Mouse (Mus musculus) embryonic facial prominence, embryonic 12.5 days (tissue): Measurements from ENCODE around the gene Cgref1. TPM values are rescaled to one million over a fixed set of nuclear protein-coding genes. Genes with fewer than 3 reads are reported as not detected.

Experiments
- ATAC-seq: fragments of 200-750 bp; cut with Nextera tagmentation; 2 replicates; pipeline ENCODE4 v1.8.0; 2017; ENCODE audit not compliant: insufficient number of reproducible peaks, insufficient read depth, low FRiP score, low TSS enrichment
- H3K27ac ChIP-seq: fragments of 300-500 bp; sonication (generic); 2 replicates; pipeline ENCODE4 v1.5.1; 2016; ENCODE audit warnings: mild to moderate bottlenecking
- H3K27me3 ChIP-seq: fragments of 300-500 bp; sonication (generic); 2 replicates; pipeline ENCODE4 v1.6.1; 2016; ENCODE audit warnings: mild to moderate bottlenecking, moderate library complexity
- H3K36me3 ChIP-seq: fragments of 300-500 bp; sonication (generic); 2 replicates; pipeline ENCODE4 v1.6.1; 2016; ENCODE audit warnings: mild to moderate bottlenecking
- H3K4me1 ChIP-seq: fragments of 300-500 bp; sonication (generic); 2 replicates; pipeline ENCODE4 v1.6.1; 2016
- H3K4me2 ChIP-seq: fragments of 300-500 bp; sonication (generic); replicated peaks from 2 replicates; pipeline ENCODE4 v1.6.1; 2016; ENCODE audit warnings: mild to moderate bottlenecking, moderate library complexity
- H3K4me3 ChIP-seq: fragments of 300-500 bp; sonication (generic); 2 replicates; pipeline ENCODE4 v1.5.1; 2016; ENCODE audit warnings: mild to moderate bottlenecking
- H3K9ac ChIP-seq: fragments of 300-500 bp; sonication (generic); 2 replicates; pipeline ENCODE4 v1.6.1; 2016; ENCODE audit warnings: mild to moderate bottlenecking, moderate library complexity
- H3K9me3 ChIP-seq: fragments of 300-500 bp; sonication (generic); 2 replicates; pipeline ENCODE4 v1.6.1; 2016; ENCODE audit warnings: mild to moderate bottlenecking, moderate library complexity
- WGBS: fragments of 180-500 bp; shearing (Covaris S2); methylation state at CpG from one replicate; pipeline ENCODE4 v1.1.7; 2016; 5-methylcytosine and 5-hydroxymethylcytosine counted together
- polyA plus RNA-seq: library from polyadenylated mRNA; unstranded; fragments of >200 nt; fragmentation: Nextera tagmentation; extraction: Ambion mirVana; gene quantifications from 2 replicates; pipeline ENCODE4 v1.2.1, GENCODE M21; 2016

Gene Cgref1
- 4.5 and 5.7 TPM in 2 replicates for polyA plus RNA-seq

GRCm38 (mm10) chr5:30944956-30945781 lies at the start of gene Cgref1:
Gene Cgref1, minus strand, starts transcription at chr5:30945591.
- 0 out of 2 replicates have a peak, but pooled peaks have one; percentile 38 for ATAC-seq
- H3K27ac ChIP-seq: no peak within 1 kb of the TSS

DNA sequence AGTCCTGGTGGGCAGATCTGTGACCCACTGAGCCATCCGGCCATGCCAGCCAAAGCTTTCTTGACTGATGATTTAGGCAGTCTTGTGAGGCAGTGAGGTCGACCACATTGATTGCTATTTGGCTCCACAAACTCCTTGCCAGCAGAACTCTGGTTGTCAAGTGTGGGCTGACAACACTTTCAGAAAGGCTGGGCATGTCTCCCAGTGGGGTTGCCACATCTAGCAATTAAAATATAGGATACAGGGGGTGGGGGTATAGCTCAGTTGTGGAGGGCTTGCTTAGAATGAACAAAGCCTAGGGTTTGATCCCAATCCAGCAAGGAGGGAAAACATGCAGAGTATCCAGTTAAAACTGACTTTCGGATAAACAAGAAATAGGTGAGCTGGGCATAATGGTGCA lies 48.7 kb upstream of the Cgref1 start:
- no peak overlapping the region for H3K4me2 ChIP-seq
- no peak for ATAC-seq

More at GRCm38 (mm10) chr5:30944956-30945781, at the start of gene Cgref1:
- peak within 1 kb of the TSS; percentile 55 for H3K9ac ChIP-seq
- no peaks in the 10 kb centered on the region for H3K9me3 ChIP-seq
- H3K27me3 ChIP-seq: peaks cover 21% of the 10 kb centered on the region
- peak within 1 kb of the TSS; percentile 41 for H3K4me3 ChIP-seq
- peaks cover 13% of the 10 kb centered on the region for H3K4me1 ChIP-seq
- H3K36me3 ChIP-seq: no peaks in the 10 kb centered on the region
- 7% methylated on average over 44 of the region's 44 CpGs for WGBS
- peak within 1 kb of the TSS; percentile 77 for H3K4me2 ChIP-seq

GRCm38 (mm10) chr5:30992980-30993676 lies 47.7 kb upstream of the Cgref1 start:
- no peaks in the 10 kb centered on the region for H3K36me3 ChIP-seq
- no peak overlapping the region for H3K9ac ChIP-seq
- H3K4me3 ChIP-seq: no peak overlapping the region
- no peak for ATAC-seq
- no peak overlapping the region for H3K27ac ChIP-seq
- whole genome bisulfite sequencing: 74% methylated on average over 5 of the region's 5 CpGs
- no peaks in the 10 kb centered on the region for H3K9me3 ChIP-seq
- no peaks in the 10 kb centered on the region for H3K4me1 ChIP-seq
- no peak overlapping the region for H3K4me2 ChIP-seq
- H3K27me3 ChIP-seq: no peaks in the 10 kb centered on the region

More for the DNA sequence above, 48.7 kb upstream of the Cgref1 start:
- Histone ChIP-seq H3K27ac (no peak overlapping the region), H3K36me3 (no peaks in the 10 kb centered on the region), H3K27me3 (no peaks in the 10 kb centered on the region), H3K4me1 (no peaks in the 10 kb centered on the region), H3K9ac (no peak overlapping the region), H3K4me3 (no peak overlapping the region), H3K9me3 (no peaks in the 10 kb centered on the region)
- 68% methylated on average over 3 of the region's 3 CpGs for WGBS

DNA sequence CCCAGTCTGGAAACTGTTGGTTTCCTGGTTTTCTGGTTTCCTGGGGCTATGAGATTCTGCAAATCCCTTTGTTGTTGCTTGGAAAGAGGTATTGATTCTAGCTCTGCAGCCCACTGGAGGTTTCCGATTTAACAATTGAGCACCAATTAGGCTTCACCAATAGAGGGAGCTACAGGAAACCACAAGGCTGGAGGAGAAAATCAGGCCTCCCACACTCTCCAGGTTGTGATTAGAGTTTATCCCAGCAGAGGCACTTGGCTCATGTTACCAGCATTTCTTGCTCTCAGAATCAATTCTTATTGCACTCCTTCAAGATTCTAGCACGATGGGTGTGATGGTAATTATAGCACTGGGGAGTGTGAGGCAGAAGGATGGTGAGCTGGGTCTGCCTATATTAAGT lies 37.0 kb upstream of the Cgref1 start:
- no peak overlapping the region for H3K9ac ChIP-seq
- WGBS: 20% methylated on average over 2 of the region's 2 CpGs
- no peaks in the 10 kb centered on the region for H3K36me3 ChIP-seq
- H3K4me1 ChIP-seq: no peaks in the 10 kb centered on the region
- no peaks in the 10 kb centered on the region for H3K9me3 ChIP-seq
- H3K27me3 ChIP-seq: no peaks in the 10 kb centered on the region
- no peak for ATAC-seq
- no peak overlapping the region for H3K4me3 ChIP-seq
- no peak overlapping the region for H3K4me2 ChIP-seq
- H3K27ac ChIP-seq: no peak overlapping the region

DNA sequence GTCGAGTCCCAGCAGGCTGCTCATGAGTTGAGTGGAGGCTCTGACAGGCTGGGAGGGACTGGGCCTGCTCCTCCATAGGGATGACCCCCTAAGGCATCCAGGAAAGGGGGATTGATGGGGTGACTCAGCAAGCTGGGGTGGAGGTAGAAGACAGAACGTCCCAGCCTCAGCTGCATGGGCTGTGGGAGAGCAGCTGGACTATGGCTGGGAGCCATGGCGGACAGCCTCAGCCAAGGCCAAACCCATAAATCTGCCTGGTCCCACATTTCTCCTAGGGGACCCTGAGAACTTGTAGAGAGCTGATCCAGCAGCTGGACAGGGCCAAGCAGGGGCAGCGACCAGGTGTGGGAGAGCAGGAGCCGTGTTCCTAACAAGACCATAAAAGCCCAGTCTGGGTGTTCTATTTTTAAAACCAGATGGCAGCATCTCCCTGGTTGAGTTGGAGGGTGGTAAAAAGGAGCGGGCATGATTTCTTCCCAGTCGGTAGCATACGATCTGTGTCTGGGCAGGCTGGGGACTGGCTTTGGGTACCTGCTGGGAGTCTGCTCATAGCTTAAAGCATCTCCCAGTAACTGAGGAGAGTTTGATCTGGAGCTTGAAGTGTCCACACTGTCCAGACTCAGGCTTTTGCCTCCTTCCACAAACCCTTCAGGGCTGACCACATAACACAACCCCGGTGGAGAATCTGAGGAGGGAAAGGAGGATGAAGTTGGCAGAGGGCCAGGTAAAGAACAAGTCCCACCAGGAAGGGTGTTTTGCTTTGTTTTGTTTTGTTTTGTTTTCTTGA lies 29.7 kb upstream of the Cgref1 start:
- Histone ChIP-seq H3K4me2 (no peak overlapping the region), H3K9ac (no peak overlapping the region), H3K9me3 (no peaks in the 10 kb centered on the region), H3K4me1 (no peaks in the 10 kb centered on the region), H3K36me3 (no peaks in the 10 kb centered on the region), H3K27ac (no peak overlapping the region), H3K27me3 (no peaks in the 10 kb centered on the region), H3K4me3 (no peak overlapping the region)
- ATAC-seq: no peak
- 74% methylated on average over 9 of the region's 9 CpGs for WGBS

GRCm38 (mm10) chr5:30969440-30969839 lies 24.0 kb upstream of the Cgref1 start:
- Histone ChIP-seq H3K4me1 (no peaks in the 10 kb centered on the region), H3K27me3 (no peaks in the 10 kb centered on the region; the same call in 1 of the 2 replicates), H3K9ac (no peak overlapping the region), H3K4me3 (no peak overlapping the region), H3K36me3 (no peaks in the 10 kb centered on the region), H3K4me2 (no peak overlapping the region), H3K9me3 (no peaks in the 10 kb centered on the region), H3K27ac (no peak overlapping the region)
- ATAC-seq: no peak
- 77% methylated on average over 2 of the region's 2 CpGs for WGBS

- Histone ChIP-seq H3K27ac (no peak within 1 kb of the TSS), H3K9ac (no peak within 1 kb of the TSS), H3K36me3 (no peaks in the 10 kb centered on the region), H3K27me3 (no peaks in the 10 kb centered on the region; the same call in 1 of the 2 replicates), H3K4me2 (no peak within 1 kb of the TSS), H3K4me1 (no peaks in the 10 kb centered on the region), H3K4me3 (no peak within 1 kb of the TSS), H3K9me3 (no peaks in the 10 kb centered on the region)
- WGBS: 76% methylated on average over 8 of the region's 8 CpGs
- ATAC-seq: no peak
These were observed 23.0 kb upstream of the Cgref1 start, which contains the start of gene Tcf23 for GRCm38 (mm10) chr5:30968416-30968815. Gene Tcf23, plus strand, starts transcription at chr5:30968662.

GRCm38 (mm10) chr5:30966189-30966588 lies 20.8 kb upstream of the Cgref1 start:
- Histone ChIP-seq H3K9me3 (no peaks in the 10 kb centered on the region), H3K4me1 (no peaks in the 10 kb centered on the region), H3K9ac (no peak overlapping the region), H3K36me3 (no peaks in the 10 kb centered on the region), H3K27ac (no peak overlapping the region), H3K4me2 (no peak overlapping the region), H3K4me3 (no peak overlapping the region), H3K27me3 (no peaks in the 10 kb centered on the region; the same call in 1 of the 2 replicates)
- 87% methylated on average over 4 of the region's 4 CpGs for WGBS
- no peak for ATAC-seq

- Histone ChIP-seq H3K4me2 (no peak overlapping the region), H3K9me3 (no peaks in the 10 kb centered on the region), H3K27ac (no peak overlapping the region), H3K4me1 (peaks cover 4% of the 10 kb centered on the region), H3K36me3 (no peaks in the 10 kb centered on the region), H3K9ac (no peak overlapping the region), H3K27me3 (no peaks in the 10 kb centered on the region; the same call in 1 of the 2 replicates), H3K4me3 (no peak overlapping the region)
- WGBS: 84% methylated on average over 3 of the region's 3 CpGs
- ATAC-seq: no peak
These were observed 18.5 kb upstream of the Cgref1 start for GRCm38 (mm10) chr5:30963916-30964315.

- Histone ChIP-seq H3K9ac (no peak overlapping the region), H3K4me3 (no peak overlapping the region), H3K27ac (no peak overlapping the region), H3K4me2 (no peak overlapping the region), H3K36me3 (peaks cover 16% of the 10 kb centered on the region), H3K4me1 (peaks cover 20% of the 10 kb centered on the region), H3K27me3 (no peaks in the 10 kb centered on the region), H3K9me3 (no peaks in the 10 kb centered on the region)
- ATAC-seq: no peak
- WGBS: 80% methylated on average over 10 of the region's 10 CpGs
These were observed 16.4 kb upstream of the Cgref1 start for GRCm38 (mm10) chr5:30961545-30962505.
